Mouse (Mus musculus) thymus, postnatal 0 days (tissue): ENCODE data around the gene Cald1. TPM values are rescaled to one million over a fixed set of nuclear protein-coding genes. Genes with fewer than 3 reads are reported as not detected.

Source experiments
- DNase-seq: peaks from one replicate; pipeline ENCODE4 v3.0.0-alpha.2; 2015; ENCODE audit warnings: low spot score
- polyA plus RNA-seq: library from polyadenylated mRNA; unstranded; fragments of >200 nt; fragmentation: Nextera tagmentation; extraction: Ambion mirVana; gene quantifications from 2 replicates; pipeline ENCODE4 v1.2.1, GENCODE M21; 2015

Cald1 gene
- polyA plus RNA-seq, 1 experiment from 2014 or later = 34.0 TPM

DNA sequence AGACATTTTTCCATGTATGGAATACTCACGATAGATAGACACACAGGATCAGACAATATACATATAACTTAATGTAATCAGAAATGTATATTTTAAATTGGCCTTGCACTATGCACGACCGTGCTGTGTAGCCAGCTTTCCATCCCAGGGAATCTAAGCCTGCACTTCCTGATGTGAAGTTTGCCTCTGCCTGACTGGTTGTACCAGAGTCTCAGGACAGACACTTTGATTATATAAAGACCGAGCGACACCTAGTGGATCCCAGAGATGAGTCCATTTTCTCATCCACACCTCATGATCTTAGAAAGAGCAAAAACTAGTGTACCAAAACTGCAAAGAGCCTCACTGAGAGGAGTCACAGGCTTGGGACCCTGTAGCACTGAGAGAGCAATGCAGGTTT, 156.1 kb downstream of the Cald1 start:
- peak; percentile 39 for DNase-seq

DNA sequence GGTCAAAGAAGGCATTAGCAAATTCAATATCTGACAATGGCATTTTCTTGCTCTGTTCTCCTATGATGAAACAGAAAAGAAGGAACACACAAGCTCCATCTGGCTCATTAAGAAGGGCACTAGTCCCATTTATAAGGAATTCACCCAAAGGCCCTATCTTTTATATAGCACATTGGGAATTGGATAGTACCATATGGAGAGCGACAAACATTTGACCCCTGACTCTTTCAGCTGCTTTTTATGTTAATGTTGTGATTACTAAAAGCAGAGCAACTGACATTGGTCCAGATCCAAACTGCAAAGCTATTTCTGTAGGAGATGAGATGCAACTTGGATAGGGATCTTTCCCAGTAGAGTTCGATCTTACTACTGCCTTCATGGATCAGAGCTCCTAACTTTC, 160.0 kb downstream of the Cald1 start:
- DNase-seq = no peak

DNA sequence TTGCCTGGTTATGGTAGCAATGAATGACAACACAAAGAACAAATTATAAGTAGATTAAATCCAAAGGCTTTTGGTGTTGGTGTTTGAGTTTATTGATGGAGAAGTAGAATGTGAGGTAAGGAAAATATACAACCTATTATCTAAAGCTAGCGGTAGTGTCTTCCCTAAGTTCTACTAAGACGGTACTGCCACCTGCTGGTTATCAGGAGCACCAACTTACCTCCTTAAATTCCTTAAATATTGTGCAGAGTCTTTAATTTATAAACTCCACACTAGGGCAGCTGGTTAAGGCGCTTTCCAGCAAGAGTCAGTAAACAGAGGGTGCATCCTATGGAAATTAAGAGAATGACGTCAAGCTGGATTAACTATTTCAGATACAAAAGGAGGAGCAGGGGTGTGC, 161.7 kb downstream of the Cald1 start:
- DNase-seq = peak; percentile 64

DNA sequence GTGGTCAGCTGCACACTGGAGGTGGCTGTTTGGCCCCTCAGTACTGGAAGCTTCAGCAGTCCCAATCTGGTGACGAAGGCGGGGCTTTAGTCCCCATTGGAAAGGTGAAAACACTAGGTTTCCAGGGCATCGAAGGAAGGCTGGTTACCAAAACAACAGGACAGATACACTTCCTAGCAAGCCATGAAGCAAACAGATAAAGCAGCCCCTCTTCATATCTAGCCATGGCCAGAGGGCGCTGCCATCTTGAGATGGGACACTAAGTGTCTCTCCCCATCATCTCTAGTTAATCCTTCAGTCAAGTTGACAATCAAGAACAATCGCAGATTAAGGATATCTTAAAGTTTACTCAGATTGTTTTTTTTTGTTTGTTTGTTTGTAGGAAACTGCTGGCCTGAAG, 167.4 kb downstream of the Cald1 start:
- DNase-seq = no peak

- no peak for DNase-seq
Measured at GRCm38 (mm10) chr6:34769984-34770383, 171.7 kb downstream of the Cald1 start.

GRCm38 (mm10) chr6:34770491-34770890, 172.2 kb downstream of the Cald1 start:
- DNase-seq = no peak

DNA sequence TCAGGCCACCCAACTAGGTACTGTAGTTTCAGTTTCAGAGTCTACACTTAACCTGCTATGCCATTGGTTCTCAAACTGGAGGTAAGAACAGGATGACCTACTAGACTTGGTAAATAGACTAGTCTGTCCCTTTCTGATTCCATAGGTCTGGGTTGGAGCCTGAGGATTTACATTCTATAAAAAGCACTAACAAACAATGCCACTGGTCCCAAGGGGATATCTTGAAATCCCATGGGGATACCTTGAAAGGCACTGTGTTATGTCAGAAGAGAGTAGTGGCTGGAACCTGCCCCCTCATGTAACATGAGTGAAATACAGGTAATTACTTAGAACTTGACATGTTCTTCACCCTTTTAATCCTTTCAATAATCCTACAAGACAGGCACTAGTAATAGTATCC, 178.1 kb downstream of the Cald1 start:
- no peak for DNase-seq

DNA sequence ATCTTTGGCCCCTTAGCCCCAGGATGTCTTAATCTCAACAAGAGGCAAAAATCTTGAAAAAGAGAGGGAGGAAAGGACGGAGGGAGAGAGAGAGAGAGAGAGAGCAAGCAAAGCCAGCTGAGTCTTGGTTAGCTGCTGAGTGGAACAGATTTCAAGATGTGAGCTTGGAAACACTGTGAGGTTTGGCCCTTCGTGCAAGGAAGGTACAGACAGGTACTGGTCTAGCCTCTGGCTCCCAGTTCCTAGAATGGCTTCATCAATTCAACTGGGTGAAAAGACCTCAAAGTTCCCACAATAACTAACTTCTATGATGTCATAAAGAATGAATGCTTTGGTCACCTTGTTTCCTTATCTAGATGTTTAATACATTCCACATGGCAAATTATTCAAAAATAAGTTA, 178.8 kb downstream of the Cald1 start:
- DNase-seq = no peak

DNA sequence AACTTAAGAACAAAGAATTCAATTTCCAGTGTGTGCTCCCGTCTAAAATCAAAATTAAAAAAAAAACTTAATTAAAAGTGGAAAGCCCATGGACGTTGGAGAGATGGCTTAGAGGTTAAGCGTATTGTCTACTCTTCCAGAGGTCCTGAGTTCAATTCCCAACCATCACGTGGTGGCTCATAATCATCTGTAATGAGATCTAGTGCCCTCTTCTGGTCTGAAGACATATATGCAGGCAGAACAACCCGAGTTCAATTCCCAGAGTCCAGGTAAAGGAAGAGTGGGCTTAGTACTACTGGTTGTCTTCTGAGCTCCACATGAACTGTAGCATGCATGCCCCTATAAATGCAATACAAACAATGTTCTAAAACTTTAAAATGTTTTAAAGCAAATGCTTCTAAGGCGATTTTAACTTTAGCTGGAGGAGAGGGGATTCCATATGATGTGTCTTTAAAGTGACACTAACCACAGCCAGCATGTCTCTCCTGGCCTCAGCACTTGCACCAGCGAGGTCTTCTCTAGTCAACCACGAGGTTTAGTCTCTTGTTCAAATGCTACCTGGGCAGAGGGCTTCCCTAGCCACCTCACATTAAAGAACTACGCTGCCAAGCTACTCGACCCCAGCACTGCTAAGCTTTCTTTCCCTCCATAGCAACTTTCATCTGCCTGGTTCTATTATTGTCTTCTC, 179.8 kb downstream of the Cald1 start:
- DNase-seq = no peak

DNA sequence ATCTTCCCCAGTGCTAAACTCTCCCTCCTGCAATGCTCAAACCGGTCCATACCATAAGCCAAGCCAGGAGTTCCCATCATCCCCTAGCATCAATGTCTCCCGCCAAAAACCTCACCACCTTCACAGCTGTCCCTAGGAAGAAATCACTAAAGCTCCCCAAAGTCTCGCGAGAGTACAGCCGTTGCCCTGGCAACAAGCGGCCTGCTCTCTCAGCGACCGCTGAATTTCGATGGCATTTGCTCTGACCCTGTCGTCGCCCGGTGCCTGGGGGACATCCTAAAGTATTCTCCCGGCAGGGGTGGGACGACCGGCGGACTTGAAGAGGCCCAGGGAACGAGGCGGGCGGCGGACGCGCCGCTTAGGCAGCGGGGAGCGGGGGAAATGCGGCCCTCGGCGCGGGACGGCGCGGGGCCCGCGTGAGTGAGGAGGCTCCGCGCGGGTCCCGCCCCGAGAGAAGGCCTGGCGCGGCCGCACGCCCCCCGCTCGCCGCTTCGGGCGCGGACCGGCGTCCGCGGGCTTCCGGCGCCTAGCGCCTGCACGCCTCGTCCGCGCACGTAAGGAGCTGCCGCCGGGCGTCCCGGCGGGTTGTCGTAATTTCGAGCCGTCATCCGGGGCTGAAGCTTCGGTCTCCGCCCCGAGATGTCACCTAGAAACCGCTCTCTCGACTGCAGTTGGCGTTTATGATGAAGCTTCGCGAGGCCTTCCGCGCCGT, 182.1 kb downstream of the Cald1 start, which contains the start of gene Agbl3:
Gene Agbl3 (plus strand): TSS at position 202 of the 712 bp plus-strand sequence.
- peak; percentile 94 for DNase-seq

DNA sequence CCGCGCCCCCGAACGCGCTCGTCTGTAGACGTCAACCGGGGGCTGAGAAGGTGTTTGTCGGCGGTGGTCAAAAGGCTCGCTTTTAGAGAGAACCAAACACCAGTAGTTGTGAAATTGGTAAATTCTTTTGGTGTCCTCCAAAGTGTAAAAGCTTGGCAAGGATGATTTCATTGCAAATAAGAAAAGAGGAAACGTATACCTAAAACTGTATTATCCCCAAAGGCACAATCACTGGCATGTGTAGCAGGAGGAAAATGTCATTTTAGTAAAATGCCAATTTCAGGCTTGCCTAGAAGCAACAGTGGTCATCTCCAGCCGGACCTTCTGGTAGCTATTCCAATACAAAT, 182.6 kb downstream of the Cald1 start:
- no peak for DNase-seq

GRCm38 (mm10) chr6:34782493-34782892, 184.2 kb downstream of the Cald1 start:
- no peak for DNase-seq

DNA sequence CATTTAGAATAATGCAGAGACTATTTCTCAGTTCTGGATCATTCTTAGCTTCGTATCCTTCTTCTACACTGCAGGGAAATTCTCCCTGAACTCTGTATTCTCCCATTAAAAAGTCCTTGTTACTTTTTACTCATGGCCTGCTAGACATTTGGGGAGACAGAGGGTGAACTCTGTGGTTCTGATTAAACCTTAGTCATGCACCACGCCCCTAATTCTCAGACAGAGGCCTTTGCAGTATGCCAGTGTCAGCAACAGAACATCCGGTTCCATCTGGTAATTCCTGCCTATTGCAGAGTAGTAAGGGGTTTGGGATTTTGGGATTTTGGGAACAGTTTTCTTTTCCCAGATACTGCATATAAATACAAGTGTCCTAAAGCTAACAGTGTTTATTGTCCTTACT, 198.6 kb downstream of the Cald1 start:
- DNase-seq = no peak

- no peak for DNase-seq
Measured at GRCm38 (mm10) chr6:34797887-34798286, 199.6 kb downstream of the Cald1 start.

DNA sequence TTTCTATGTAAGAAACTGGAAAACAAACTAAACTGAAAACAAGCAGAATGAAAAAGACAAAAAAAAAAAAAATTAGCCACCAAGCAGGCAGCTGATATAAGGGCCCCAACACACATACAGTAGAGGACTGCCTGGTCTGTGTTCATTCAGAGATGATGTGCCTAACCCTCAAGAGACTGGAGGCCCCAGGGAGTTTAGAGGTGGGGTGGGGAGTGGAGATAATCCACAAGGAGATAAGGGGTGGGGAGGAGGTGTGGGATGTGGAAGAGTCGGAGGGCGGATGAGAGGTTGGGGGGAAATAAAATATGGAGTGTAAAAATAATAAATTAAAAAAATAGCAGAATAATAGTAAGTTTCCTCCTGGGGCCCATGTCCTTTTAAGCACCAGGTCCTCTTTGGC, 207.3 kb downstream of the Cald1 start:
- no peak for DNase-seq

DNA sequence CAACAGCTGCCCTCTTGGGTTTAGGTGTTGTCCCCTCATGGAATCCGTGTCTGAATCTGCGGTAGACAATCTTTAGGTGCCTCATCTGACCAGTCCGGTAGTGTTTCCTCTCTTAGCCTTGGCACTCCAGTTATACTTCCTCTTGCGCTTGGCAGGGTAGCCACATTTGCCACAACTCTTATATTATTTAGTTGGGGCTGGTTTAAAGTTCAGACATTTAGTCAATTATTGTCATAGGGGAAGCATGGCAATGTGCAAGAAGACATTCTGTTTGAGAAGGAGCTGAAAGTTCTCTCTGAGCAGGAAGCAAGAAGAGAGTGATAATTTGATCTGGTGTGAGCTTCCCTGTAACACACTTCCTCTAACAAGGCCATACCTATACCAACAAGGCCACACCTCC, 212.4 kb downstream of the Cald1 start:
- no peak for DNase-seq

DNA sequence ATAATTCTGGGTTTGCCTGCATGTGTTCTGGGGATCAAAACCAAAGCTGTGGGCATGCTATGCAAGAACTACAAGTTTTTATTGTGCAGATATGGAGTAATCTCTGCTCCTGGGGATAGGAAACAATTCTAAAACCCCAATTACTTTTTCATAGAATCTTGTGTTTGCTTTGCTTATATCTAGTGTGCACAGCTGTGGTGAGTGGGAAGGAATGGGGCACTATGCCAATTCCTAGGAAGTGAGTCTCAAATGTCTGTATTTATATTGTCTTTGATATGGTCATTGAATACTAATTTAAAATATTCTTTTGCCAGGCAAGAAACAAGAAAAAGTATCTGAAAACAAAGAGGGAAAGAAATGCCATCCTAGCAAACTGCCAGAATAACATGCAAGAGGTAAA, 226.1 kb downstream of the Cald1 start:
- DNase-seq = no peak

Other genes with a start within 250 kb of the Cald1 start
- 1.5 and 1.6 TPM in 2 replicates for gene Akr1b8, start 244.4 kb upstream of the Cald1 start, polyA plus RNA-seq
- gene Akr1b10, start 214.3 kb upstream of the Cald1 start, polyA plus RNA-seq = 29.1 and 33.6 TPM in 2 replicates
- gene Akr1b7, start 186.2 kb upstream of the Cald1 start, polyA plus RNA-seq = 0.14 TPM in 1 of 2 replicates, not detected in the other
- gene Bpgm, start 122.3 kb upstream of the Cald1 start, polyA plus RNA-seq = 38.0 and 39.0 TPM in 2 replicates
- 8.5 and 8.8 TPM in 2 replicates for gene Agbl3, start 181.9 kb downstream of the Cald1 start, polyA plus RNA-seq